Mouse (Mus musculus) bone marrow macrophage, adult 2 months (primary cell): ENCODE measurements around the gene Slc30a10.

Experiments
- CTCF ChIP-seq: IDR thresholded peaks from 2 replicates; pipeline ENCODE4 v1.5.1; 2012; ENCODE audit warnings: low read depth, mild to moderate bottlenecking, low read length, moderate library complexity
- POLR2A ChIP-seq: IDR thresholded peaks from 2 replicates; pipeline ENCODE4 v1.6.1; 2012; ENCODE audit warnings: mild to moderate bottlenecking, low read depth, low read length, borderline replicate concordance

DNA sequence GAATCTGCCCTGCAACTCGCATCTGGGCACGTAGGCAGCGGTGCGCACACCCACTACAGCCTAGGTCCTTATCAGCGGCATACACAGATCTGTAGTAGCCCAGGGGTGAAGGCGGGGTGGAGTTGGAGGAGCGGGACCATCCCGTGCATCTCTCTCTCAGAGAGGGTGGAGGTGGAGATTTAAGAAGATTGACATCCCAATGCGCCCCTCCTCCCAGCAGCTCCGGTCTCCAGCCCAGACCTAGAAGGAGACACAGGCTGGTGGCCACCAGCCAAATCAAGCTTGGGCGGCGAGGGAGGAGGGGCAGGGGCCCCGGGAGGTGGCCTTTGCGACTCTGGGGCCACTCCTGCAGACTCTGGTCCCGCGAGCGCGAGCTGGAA lies at the start of gene Slc30a10:
- TF ChIP-seq CTCF (no peak), POLR2A (no peak)
